In the genomic region with DNA sequence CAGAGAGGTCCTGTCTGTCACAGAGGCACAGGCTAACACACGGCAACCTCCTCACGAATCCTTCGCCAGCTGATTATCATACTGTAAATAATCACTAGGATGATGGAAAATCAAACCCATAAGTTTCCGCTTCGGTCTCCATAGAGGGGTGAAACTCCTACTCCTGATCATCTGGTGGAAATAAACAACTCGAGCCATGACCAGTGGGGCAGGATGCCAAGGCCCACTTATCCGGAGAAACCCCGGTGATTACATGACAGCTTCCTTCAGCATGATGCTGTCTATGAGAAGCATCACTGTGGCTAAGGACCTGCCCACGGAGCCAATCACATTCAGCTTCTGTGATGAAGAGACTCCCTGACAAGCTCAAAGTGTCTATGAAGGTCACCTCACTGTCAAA, we compare ENCODE assay signal across 19 mouse cellular contexts.
"Had no signal": no experiment of that assay in that cellular context is flagged by ENCODE, and none has a peak within 500 bp of the region (broad histone marks: within the 10 kb centered on the region; RNA-seq: fewer than 3 reads in every experiment).

No protein-coding gene starts in this region.

- H3K4me2 ChIP-seq: limb, embryonic 12.5 days; limb, embryonic 15.5 days; liver, embryonic 11.5 days; midbrain, embryonic 12.5 days; midbrain, embryonic 15.5 days; neural tube, embryonic 13.5 days had no signal

- H3K4me3 ChIP-seq: layer of hippocampus, adult 2 months; left cerebral cortex, adult 2 months; limb, embryonic 12.5 days; limb, embryonic 15.5 days; midbrain, embryonic 12.5 days; midbrain, embryonic 15.5 days; myocyte; neural tube, embryonic 13.5 days had no signal

- H3K9ac ChIP-seq: limb, embryonic 12.5 days; limb, embryonic 15.5 days; liver, embryonic 14.5 days; liver, postnatal 0 days; midbrain, embryonic 12.5 days; midbrain, embryonic 15.5 days; neural tube, embryonic 13.5 days had no signal

- DNase-seq: kidney, adult 2 months; layer of hippocampus, postnatal 36 days; left cerebral cortex, postnatal 4 days; liver, postnatal 0 days; thymus, adult 18-20 months; thymus, postnatal 36 days had no signal

- H3K9me3 ChIP-seq: limb, embryonic 12.5 days; limb, embryonic 15.5 days; midbrain, embryonic 12.5 days; midbrain, embryonic 15.5 days; neural tube, embryonic 13.5 days had no signal

- H3K36me3 ChIP-seq: limb, embryonic 12.5 days; limb, embryonic 15.5 days; midbrain, embryonic 12.5 days; midbrain, embryonic 15.5 days; neural tube, embryonic 13.5 days had no signal

- H3K4me1 ChIP-seq: limb, embryonic 12.5 days; limb, embryonic 15.5 days; midbrain, embryonic 12.5 days; midbrain, embryonic 15.5 days; neural tube, embryonic 13.5 days had no signal

- H3K27me3 ChIP-seq: limb, embryonic 12.5 days; limb, embryonic 15.5 days; midbrain, embryonic 12.5 days; midbrain, embryonic 15.5 days; neural tube, embryonic 13.5 days had no signal

- H3K27ac ChIP-seq: kidney, postnatal 0 days; layer of hippocampus, adult 2 months; left cerebral cortex, adult 2 months; limb, embryonic 12.5 days; limb, embryonic 15.5 days; liver, embryonic 14.5 days; macrophage; midbrain, embryonic 12.5 days; midbrain, embryonic 15.5 days; neural tube, embryonic 13.5 days had no signal

- ATAC-seq: intestine, postnatal 0 days; liver, postnatal 0 days; midbrain, embryonic 15.5 days had no signal
